Mouse (Mus musculus) Muller cell, postnatal 12 days (primary cell): ENCODE data around the gene Mog.
"Not testable (repeated sequence)": the region's sequence is repeated elsewhere in the genome, so short reads cannot be mapped to it uniquely, and the experiment has no call there.

Source experiments
- DNase-seq: peaks from one replicate; pipeline ENCODE4 v3.0.0-alpha.2; 2015; ENCODE audit errors: inconsistent ontology term

The Mog gene

DNA sequence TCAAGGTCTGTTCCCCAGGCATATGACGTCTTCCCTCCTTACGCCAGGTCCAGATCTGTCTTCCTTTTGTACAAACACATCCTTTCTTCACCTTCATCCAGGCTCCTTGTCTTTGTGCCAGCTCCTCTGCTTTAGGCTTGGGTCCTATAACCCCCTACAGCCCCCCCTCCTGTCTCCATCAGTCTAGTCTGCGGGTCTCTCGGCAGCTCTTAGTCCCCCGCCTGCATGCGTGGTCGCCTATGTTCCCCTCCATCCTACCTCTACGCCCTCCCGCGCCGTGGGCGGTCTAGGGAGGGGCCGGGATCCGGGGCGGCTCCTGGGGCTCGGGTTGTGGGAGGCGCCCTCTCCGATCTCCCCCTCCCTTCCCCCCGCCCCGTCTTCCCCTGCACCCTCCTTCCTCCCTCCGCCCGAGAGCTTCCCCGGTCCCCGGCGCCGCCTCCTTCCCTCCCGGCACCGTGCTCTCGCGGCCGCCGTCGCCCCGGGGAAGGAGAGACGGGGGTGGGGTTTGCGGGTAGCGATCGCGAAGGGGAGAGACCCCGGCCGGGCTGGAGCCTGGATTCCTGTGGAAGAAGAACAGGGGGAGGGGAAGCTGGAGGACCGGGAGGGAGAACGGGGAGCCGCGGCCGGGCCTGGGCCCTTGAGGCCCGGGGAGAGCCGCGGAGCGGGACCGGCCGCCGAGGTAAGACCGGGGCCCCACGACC, 22.6 kb upstream of the Mog start, which contains the start of gene Gabbr1:
Gene Gabbr1, plus strand, starts transcription at position 356 of the 701 bp plus-strand sequence.
- peak; percentile 93 for DNase-seq

DNA sequence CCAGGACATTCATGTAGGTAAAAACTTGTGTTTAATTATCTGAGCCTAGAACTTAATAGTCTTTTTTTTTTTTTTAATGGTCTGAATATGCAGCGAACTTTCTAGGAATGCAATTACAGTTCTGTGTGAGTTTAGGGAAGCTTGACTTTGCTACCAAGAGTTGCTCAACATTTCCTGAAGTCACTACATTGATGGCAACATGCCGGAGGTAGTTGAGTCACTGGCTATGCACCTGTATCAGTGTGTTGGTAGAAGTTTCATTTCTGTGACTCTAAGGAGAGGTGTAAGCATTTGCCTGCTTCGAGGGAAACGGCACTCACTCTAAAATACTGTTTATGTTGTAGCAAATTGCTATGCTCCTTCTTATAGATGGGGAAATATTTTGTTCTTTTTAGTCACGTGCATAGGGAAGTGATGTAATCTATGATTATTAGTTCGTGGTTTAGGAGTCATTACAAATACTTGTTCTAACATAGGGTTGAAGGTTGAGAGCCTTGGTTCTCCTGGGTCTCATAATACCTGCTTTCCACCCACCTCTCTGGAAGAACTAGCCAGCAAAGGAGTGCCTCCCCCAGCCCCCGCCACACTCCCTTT, 21.6 kb upstream of the Mog start:
- no peak for DNase-seq

DNA sequence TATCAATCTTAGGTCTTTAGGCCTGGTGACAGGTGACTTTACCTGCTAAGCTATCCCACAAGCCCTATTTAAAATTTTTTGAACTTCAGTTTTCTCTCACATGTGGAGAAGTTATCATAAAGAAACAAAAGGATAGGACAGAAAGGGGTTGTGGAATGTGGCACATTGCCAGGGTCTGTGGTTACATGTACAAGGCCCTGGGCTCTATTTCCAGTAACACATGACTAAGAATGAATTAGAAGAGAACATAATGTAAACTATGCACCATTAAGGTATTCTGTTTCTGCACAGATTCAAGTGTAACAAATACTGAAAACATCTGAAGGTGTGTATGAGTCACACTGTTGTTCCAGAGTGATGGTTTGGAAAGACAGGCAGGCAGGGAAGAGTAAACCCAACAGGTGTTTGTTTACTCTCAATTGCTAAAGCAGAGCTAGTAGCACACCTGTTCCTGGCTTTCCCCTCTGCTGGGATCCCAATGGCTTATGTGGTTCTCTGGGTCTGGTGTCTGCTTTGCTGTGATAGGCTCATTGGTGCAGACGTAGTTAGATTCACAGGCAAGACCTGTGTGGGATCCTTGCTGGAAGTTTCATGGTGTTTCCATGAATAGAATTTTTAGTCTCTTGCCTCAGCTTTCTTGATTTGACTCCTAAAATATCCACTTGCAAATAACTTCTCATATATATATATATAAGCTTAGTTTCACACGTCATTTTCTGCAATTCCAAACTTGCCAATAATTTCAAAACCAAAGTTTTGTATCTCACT, 16.1 kb upstream of the Mog start:
- DNase-seq, result no peak

DNA sequence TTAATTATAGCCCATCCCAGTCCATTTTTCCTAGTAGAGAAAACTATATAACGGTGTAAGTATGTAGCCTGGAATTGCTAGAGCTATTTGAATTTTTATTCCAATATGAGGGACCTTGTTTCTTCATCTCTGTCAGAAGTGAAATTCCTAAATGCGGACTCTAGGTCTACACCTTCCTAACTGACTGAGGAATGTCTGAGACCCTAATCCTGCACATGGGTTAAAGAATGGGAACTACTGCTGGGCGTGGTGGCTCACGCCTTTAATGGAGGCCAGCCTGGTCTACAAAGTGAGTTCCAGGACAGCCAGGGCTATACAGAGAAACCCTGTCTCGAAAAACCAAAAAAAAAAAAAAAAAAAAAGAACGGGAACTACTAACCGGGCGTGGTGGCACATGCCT, 6.0 kb upstream of the Mog start:
- DNase-seq, result no peak

DNA sequence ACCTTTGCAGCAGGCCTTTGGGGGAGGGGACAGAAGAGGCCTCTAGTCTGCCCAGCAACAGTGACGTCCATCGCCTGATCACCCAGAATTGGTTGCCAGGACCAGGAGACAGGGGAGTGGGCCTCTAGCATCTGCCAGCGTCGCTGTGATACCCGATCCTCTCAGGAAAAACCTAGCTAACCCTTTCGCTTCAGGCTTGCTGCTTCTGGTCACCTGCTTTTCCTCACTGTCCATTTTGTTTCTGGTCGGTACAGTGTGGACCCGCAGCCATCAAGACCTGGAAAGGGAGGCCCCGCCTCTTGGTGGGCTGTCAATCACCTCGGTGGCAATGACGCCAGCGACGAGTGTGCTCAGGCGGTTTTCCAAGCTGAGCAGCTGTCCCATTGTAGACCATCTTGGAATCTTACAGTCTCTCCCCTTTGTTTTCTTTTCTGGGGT, 5.5 kb upstream of the Mog start:
- DNase-seq, result peak; percentile 98

DNA sequence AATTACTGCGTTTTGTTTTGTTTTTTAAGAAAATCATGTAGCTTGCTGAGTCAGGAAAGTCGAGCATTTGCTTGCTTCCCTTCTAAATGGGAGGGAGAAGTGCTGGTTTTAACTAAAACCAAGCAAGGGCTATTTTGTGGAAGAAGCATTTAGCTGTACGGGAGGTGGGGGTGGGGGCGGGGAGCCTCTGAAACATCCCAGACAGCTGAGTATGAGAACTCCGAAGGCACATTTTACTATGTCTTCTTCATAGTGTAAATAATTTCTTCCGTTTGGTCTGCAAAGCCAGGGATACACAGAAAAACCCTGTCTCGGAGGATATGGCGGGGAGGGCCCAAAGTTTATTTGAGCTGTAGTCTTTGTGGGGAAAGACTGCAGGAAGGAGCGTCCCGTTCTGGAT, 5.0 kb upstream of the Mog start:
- DNase-seq, result no peak

DNA sequence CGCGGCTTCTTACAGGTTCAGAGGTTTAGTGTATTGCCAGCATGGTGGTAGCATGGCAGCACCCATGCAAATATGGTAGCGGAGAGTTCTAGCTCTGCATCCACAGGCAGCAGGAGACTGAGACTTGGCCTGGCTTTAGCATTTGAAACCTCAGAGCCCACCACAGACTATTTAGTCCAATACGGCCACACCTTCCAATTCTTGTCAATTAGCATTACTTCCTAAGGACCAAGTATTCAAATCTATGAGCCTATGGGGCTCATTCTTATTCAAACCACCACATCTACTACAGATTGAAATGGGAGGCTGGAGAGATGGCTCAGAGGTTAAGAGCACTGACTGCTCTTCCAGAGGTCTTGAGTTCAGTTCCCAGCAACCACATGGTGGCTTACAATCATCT, 4.3 kb upstream of the Mog start:
- no peak for DNase-seq

DNA sequence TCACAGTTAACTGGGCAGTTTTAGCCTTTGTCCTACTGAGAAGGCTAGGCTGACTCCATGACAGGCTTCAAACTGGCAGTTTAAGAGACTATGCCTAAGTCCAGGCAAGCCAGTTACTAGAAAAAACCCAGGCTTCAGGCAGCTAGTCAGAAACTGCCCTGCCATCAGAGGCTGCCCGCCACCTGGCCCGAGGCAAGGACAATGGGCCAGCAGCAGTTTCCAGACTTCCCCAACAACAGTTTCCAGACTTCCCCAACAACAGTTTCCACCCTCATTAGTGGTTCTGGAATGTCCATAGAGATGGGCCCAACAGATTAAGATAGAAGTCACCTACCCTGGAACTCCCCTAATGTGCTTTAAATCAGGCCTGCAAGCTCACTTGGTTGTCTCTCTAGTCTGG, 3.2 kb upstream of the Mog start:
- DNase-seq, result no peak

DNA sequence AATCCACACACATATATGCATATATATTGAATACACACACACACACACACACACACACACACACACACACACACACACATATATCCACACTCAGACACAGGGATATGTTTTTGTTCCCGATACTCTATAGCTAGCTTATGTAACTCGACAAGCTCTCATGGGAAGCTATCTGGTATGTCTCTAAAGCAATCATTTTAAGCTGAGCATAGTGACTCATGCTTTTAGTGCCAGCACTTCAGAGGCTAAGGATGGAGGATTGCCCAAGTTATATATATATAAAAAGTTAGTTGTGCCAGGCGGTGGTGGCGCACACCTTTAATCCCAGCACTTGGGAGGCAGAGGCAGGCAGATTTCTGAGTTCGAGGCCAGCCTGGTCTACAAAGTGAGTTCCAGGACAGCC, 4.0 kb downstream of the Mog start:
- not testable (repeated sequence) for DNase-seq

DNA sequence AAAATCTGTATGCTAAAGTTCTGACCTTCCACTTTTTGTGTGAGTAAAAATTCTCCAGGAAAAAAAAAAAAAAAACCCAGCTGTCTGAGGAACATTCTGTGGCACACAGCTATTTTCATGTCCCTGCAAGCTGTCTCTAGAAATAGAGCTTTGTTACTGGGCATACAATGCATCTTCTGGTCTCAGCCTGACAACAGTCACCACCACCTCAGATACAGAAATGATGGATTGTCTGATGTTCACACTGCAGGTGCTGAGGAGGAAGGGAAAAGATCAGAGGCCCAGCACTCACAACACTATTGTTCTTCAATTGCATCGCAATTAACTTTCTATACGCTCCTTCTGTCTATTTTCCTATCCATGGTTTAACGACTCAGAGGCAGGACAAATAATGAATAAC, 4.9 kb downstream of the Mog start:
- DNase-seq, result no peak

DNA sequence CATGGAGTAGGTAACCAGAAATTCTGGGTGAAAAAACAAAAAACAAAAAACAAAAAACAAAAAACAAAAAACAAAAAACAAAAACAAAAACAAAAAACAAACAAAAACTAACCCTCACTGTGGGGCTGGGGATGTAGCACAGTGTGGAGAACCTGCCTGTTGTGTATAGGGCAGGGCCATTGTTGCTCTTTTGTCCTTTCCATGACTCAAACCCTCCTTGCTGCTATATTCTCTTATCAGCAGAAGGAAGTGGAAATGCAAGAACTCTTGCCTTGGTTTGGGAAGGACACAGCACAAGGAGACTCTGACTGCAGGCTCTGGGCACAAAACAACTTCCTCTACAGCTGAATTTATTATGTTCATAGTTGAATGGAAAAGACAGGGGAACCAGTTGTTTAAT, 6.9 kb downstream of the Mog start:
- no peak for DNase-seq

DNA sequence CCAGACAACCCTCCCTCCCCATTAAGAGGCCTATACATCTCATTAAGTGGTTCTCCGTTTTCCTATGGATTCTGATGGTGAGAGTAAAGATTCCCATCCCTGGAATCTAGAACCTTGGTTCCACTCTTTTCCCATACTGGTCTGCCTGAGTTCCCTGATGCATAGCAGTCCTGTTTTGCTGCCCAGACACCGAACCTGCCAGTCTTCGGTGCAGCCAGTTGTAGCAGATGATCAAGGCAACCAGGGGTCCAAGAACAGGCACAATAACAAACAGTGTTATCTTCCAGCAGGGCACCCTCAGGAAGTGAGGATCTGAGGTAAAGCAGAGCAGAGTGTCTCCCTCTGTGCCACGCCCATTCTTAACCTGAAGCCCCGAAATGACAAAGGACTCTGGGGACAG, 11.1 kb downstream of the Mog start:
- no peak for DNase-seq

DNA sequence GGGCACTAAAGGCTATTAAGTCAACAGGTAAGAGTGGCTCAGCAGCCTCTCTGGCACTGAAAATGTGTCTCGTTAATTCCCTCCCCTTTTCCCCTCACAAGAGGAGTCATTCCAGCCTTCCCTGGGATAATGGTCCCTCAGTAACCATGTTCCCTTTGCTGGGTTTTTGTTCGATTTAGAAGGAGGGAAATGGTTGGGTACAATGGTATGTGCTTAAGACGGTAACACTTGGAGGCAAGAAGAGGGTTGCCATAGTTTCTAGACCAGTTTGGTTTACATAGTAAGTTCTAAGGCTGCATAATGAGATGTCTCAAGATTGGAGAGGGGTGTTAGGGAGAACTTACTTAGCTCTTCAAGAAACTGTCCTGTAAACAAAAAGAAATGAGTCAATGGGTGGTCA, 11.5 kb downstream of the Mog start:
- DNase-seq, result no peak

DNA sequence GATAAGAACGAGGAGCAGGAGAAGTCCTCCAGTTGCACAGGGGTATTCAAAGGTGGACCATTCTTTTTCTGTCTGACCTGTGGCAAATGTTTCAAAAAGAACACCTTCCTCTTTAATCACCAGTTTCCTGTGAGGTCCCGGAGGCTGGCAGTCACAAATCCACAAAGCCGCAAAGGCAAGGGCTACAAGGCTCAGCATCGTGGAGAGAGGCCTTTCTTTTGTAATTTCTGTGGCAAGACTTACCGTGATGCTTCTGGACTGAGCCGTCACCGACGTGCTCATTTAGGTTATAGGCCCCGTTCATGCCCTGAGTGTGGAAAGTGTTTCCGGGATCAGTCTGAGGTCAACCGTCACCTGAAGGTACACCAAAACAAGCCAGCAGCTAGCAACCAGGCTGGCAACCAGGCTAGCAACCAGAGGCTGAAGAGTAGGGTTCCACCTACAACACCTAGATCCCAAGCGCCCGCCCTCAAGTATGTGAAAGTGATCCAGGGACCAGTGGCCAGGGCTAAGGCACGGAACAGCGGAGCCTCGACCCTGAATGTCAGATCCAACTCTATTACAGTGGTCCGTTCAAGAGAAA, 13.6 kb downstream of the Mog start:
- no peak for DNase-seq

DNA sequence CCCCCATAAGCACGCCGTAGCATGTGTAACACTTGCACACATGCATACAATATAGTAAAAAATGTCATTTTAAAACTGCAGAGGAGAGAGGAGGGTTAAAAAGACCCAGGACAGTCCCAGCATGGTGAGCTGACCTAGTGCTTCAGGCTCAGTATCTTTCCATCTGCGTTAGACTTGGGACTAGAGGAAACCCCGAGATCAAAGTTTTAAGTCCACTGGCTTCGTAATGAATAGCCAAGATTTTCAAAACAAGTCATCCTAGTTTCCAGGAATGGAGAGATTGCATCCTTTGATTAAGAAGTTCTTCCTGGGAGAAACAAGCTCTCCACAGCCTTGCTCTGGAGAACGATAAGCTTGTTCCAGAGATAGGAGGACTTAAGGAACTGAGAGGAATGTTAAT, 15.0 kb downstream of the Mog start:
- DNase-seq, result no peak

DNA sequence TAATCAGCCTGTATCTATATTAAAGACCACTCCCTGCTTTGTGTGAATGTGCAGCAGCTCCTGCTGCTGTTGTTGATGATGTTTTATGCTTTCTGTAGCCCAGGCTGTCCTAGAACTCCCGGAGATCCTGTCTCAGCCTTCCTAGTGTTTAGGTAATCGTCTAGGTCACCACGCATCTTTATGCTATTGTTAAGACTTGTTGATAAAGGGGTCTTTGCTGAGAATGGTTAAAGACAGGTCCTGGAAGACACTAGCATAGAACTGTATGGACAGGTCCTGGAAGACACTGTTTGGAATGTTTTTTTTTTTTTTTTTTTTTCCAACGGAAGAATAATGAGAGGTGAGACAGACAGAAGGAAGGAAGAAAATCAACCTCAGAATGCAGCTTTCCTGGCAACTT, 19.8 kb downstream of the Mog start:
- DNase-seq, result no peak

DNA sequence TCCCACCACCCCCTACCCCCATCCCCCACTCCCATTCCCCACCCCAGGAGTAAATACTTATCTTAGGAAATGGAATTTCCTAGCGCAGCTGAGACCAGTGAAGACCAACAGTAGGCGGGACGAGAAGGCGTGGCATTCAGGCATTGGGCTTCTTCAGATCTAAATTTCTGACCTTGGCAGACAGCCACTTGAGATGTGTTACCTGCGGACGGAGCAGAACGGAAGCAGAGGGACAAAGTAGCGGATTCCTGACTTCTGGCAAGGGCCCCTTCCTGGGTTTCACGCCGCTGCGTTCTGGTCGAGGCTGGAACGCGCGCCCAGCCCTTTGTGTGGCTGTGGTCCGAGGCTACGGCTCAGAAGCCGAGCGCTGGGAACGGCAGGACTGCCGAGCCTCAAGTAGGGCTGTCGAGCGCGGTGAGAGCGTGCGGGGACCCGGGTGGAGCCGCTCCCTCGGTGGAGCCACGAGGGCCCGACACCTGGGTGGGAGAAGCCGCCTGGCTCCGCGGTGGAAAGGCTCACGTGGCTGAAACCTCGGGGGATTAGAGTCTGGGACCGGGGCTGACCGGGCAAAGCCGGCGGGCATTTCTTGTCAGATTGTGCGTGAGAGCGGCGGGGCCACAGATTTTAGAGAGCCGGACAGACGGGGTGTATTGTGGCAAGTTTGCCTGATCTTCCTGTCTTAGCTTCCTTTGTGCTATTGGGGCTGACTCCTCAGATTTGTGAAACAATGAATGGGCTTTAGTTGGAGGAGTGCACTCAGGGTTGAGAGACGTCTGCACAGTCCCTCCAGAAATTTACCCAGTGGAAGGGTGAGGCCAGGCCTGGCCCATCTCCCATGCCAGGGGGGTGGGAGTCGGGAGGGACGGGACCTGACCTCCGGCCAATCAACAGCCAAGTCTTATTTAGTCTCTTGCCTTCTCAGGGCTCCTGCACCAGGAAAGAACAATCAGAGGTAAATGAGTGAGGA, 20.6 kb downstream of the Mog start:
- DNase-seq, result peak; percentile 79

DNA sequence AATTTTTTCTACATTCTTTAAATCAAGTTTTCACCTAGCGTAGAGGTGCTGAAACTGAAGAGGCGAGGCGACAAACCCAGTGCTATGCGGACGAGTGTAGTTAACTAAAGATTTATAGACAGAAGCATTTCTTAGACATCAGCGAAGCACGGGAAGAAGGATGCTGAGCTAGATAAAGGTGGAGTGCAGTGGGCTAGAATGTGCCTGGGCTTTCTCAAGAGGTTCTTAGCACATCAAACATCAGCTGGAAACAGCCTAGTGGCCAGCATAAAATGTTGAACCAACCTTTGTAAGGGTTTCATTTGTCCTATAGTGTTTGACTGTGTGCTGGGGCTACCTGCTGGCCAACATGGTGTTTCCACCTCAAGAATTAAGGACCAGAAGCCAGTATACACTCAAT, 22.3 kb downstream of the Mog start, which contains the start of gene Zfp57:
Gene Zfp57, plus strand, starts transcription at position 301 of the 400 bp plus-strand sequence.
- no peak for DNase-seq

DNA sequence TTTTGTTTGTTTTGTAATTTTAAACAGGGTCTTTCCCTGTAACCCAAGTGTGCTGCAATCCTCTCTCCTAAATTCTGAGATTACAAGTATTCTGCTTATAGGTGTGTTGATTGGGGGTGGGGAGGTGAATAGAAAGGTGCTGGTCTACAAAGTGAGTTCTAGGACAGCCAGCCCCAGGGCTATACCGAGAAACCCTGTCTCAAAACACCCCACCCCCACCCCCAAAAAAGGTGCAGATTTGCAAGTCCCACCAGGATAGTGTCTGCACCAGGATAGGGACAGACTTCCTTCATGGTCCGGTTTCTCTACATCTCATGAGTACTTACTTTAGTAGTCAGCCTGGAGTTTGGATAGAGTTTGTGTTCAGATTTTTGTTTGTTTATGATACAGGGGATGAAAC, 24.7 kb downstream of the Mog start:
- no peak for DNase-seq

DNA sequence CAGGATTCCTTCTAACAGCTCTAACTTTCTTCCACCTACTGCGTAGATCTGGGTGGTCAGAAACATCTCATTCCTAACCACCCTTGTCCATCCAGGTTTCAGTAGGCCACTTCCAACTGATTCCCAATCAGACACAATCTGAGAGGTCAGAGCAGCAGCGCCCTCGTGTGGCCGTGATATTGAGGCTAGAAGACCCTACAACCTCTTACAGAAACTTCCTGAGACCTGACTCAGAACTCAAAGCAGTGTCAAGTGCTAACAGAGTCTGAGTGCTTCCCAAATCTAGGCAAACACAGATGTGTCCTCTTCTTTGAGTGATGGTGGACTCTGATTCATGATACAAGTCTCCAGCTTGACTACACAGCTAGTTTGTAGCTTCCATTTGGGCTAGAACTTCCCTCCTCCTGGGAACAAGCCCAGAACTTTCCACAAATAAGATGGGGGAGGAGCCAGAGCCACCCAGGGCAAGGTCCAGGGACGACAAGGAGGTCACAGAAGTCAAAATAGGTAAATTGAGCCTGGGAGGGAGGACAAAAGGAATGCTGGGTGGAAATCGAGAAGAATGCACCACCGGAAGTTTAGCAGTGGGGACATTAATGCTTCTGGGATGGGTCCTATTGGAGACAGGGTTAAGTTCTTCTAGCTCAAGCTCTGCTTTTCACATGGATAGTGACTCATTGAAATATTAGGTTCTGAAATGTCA, 26.0 kb downstream of the Mog start:
- DNase-seq, result peak; percentile 59

DNA sequence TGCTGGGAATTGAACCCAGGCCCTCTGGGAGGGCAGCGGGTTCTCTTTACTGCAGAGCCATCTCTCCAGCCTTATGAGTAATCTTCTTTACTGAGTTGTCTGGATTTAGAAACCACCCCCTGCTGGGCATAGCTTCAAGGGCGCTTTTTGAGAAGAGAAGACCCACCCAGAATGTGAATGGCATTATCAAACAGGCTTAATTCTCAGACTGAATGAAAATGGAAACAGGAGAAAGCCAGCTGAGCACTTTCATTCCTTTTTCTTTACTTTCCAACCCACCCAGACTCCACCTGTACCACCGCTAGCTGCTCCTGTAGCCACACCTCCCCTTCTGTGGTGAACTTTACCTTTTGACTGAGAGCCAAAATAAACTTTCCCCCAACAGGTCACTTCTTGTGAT, 27.8 kb downstream of the Mog start:
- no peak for DNase-seq
